Mouse (Mus musculus) G1E (cell line): ENCODE measurements around the gene Abcg4. TPM values are rescaled to one million over a fixed set of nuclear protein-coding genes. Genes with fewer than 3 reads are reported as not detected.

Experiments used
- ATAC-seq: 2 replicates; pipeline ENCODE4 v1.8.0; 2016; ENCODE audit warnings: mild to moderate bottlenecking; ENCODE audit not compliant: insufficient number of reproducible peaks, poor library complexity, low FRiP score, severe bottlenecking; ENCODE audit errors: extremely low read depth
- DNase-seq: peaks from one replicate; pipeline ENCODE4 v3.0.0; 2012; ENCODE audit warnings: low spot score
- H3K27me3 ChIP-seq: 2 replicates; pipeline ENCODE4 v1.6.1; 2012; ENCODE audit warnings: mild to moderate bottlenecking, low read length, inconsistent platforms; ENCODE audit not compliant: insufficient read depth
- H3K36me3 ChIP-seq: replicated peaks from 2 replicates; pipeline ENCODE3; 2012; ENCODE audit warnings: mild to moderate bottlenecking, inconsistent platforms
- H3K4me1 ChIP-seq: 2 replicates; pipeline ENCODE4 v1.6.1; 2012; ENCODE audit warnings: low read depth, low read length, inconsistent platforms, mixed read lengths; ENCODE audit not compliant: insufficient read depth
- H3K4me3 ChIP-seq: 2 replicates; pipeline ENCODE4 v1.5.1; 2012; ENCODE audit warnings: low read depth, mild to moderate bottlenecking, inconsistent platforms, low read length, moderate library complexity, mixed read lengths
- H3K9me3 ChIP-seq: replicated peaks from 2 replicates; pipeline ENCODE4 v1.6.1; 2012; ENCODE audit warnings: inconsistent platforms
- CTCF ChIP-seq: IDR thresholded peaks from 2 replicates; pipeline ENCODE4 v1.5.1; 2012; ENCODE audit warnings: low read depth, low read length, inconsistent platforms, mixed read lengths
- GATA1 ChIP-seq: IDR thresholded peaks from 2 replicates; pipeline ENCODE4 v1.6.1; 2012; ENCODE audit warnings: borderline replicate concordance, low read length, inconsistent platforms, mixed read lengths
- GATA2 ChIP-seq: IDR thresholded peaks from 2 replicates; pipeline ENCODE4 v1.6.1; 2012; ENCODE audit warnings: low read depth, low read length, inconsistent platforms, borderline replicate concordance
- POLR2AphosphoS5 ChIP-seq: IDR thresholded peaks from 2 replicates; pipeline ENCODE4 v1.6.1; 2012; ENCODE audit warnings: low read depth, low read length, inconsistent platforms; ENCODE audit not compliant: insufficient replicate concordance
- TAL1 ChIP-seq: conservative IDR thresholded peaks from 2 replicates; pipeline ENCODE4 v1.6.1; 2012; ENCODE audit warnings: low read depth, low read length, inconsistent platforms, mixed read lengths
- polyA plus RNA-seq: library from polyadenylated mRNA; stranded (reverse); fragments of >175 nt; gene quantifications from 2 replicates; pipeline ENCODE4 v1.2.3, GENCODE M21; 2012
- total RNA-seq, 2 experiments: library from RNA; stranded (forward) in 1 of 2; stranded (reverse) in 1 of 2; fragments of 200-1000 nt in 1 of 2; fragments of >200 nt in 1 of 2; fragmentation: Nextera tagmentation in 1 of 2; gene quantifications; 2 replicates each; pipeline ENCODE4 v1.2.3; 2014 to 2017

Gene Abcg4
- total and polyA plus RNA-seq, 3 experiments = 3.6 to 58.5 (median 20.3) TPM

DNA sequence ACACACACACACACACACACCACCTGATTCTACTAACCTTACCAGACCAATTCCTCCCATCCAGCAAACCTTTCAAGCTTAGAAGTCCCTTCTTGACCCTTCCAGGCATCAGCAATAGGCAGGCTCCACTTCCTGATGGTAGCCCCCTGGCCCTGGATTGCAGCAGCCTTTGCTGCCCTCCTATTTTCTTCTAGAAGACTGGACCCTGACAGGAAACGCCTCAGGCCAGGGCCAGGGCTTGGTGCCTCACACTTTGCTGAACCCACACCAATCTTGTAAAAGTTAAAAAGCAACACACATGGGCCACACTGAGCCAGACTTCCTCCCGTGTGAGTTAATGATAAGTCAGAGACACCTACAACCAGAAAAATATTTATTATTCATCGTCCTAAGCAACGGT, 51.3 kb downstream of the Abcg4 start:
- TF ChIP-seq TAL1 (no peak), CTCF (no peak), GATA1 (no peak), GATA2 (no peak), POLR2AphosphoS5 (no peak)
- ATAC-seq = no peak
- H3K27me3 ChIP-seq = peaks cover 16% of the 10 kb centered on the region

DNA sequence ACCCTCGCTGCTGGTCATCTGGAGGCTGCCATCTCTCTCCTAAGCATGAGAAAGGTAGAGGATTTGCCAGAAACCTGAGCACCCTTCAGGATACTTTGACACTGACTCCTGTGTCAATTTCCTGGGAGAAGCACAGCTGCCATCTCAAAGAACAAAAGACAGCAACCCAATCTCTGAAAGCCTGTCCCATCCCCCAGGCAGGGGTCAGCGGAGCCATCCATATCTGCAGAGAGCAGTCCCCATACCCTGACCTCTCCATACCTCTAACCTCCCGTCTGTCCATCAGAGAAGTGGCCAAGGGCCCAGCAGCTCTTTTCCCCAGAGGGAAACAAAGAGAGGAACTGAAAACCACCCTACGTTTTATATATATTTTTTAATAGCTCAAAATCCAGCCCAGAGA, 51.8 kb downstream of the Abcg4 start:
- Histone ChIP-seq H3K27me3 (peaks cover 14% of the 10 kb centered on the region), H3K9me3 (no peaks in the 10 kb centered on the region), H3K36me3 (peaks cover 5% of the 10 kb centered on the region), H3K4me3 (no peak overlapping the region), H3K4me1 (peaks cover 32% of the 10 kb centered on the region)
- TF ChIP-seq CTCF (no peak), TAL1 (no peak), GATA1 (no peak), GATA2 (no peak), POLR2AphosphoS5 (no peak)
- DNase-seq (no peak), ATAC-seq (no peak)

More for the DNA sequence above, 51.3 kb downstream of the Abcg4 start:
- no peaks in the 10 kb centered on the region for H3K36me3 ChIP-seq
- DNase-seq = no peak
- no peaks in the 10 kb centered on the region for H3K9me3 ChIP-seq
- H3K4me1 ChIP-seq = peaks cover 27% of the 10 kb centered on the region
- no peak overlapping the region for H3K4me3 ChIP-seq

DNA sequence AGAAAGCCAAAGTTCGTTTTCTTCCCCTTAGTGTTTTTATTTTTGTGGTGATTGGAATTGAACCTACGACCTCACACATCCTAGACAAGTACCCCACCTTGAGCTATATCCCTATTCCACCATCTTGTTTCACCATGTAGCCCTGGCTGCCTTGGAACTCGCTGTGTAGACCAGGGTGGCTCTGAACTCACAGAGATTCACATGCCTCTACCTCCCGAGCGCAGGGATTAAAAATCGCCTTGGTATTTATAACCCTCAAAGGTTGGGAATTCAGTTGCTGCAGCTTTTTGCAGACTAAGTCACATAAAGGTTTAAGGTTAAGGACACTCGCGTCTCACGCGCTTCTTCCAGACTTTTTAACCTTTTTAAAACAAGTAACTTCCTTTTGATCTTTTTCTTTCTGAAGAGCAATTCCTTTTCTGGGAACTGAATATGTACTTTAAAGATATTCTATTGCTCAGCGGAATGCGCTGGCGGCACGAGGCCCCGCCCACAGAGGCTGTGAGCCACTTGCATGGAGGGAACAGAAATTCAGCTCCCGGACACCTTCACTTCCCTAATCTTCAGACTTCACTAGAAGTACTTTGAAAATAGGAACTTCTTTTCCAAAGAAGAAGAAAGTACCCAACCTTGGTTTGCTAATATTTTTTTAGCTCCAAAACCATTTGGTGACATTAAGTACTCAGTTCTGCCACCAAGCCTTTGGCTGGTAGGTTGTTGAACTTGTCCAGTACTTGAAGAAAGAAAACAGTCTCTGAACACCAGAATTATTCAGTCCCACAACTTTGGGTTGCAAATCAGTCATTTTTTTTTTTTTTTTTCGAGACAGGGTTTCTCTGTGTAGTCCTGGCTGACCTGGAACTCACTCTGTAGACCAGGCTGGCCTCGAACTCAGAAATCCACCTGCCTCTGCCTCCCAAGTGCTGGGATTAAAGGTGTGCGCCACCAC, 53.7 kb downstream of the Abcg4 start:
- no peaks in the 10 kb centered on the region for H3K9me3 ChIP-seq
- H3K27me3 ChIP-seq = no peaks in the 10 kb centered on the region
- peaks cover 13% of the 10 kb centered on the region for H3K36me3 ChIP-seq
- no peak for TF ChIP-seq CTCF
- no peak for TF ChIP-seq POLR2AphosphoS5
- no peak for TF ChIP-seq TAL1
- no peak for TF ChIP-seq GATA2
- no peak for TF ChIP-seq GATA1
- peaks cover 36% of the 10 kb centered on the region for H3K4me1 ChIP-seq
- peak overlapping the region; percentile 93 for H3K4me3 ChIP-seq
- DNase-seq (peak; percentile 66), ATAC-seq (no peak)

DNA sequence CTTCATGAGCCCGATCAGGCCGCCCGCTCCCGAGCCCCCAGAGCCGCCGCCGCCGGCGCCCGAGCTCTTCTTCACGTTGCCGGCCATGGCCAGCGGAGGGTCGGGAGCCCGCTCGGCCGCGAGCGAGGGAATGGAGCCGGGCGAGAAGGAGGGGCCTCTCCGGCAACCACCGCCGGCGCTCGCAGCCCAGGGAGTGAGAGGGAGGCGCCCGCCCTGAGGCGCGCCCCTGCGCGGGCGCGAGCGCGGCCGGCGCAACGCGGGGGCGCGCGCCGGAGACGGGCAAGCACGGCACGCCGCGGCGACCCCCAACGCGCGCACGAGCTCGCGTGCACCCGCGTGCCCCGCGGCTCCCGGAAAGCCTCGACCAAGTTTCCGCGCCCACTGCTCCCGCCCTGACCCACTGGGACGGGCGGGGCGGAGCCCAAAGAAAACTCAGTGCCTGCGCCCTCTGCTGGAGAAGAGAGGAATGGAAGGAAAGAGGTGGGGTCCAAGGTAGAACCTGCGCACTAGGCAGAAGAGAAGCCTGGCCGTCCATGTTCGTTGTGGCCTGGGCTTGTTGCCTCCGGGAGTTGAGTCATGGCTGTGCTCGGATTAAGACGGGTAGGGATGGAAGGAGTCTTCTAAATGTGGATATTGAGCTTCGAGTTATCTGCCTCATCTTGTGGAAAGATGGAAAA, 54.5 kb downstream of the Abcg4 start, which contains the start of gene Cbl:
Gene Cbl (minus strand): TSS at position 248 of the 677 bp plus-strand sequence.
- TF ChIP-seq GATA2 = no peak
- peak; percentile 76 for TF ChIP-seq CTCF
- Histone ChIP-seq H3K4me1 (peaks cover 41% of the 10 kb centered on the region), H3K9me3 (no peaks in the 10 kb centered on the region), H3K27me3 (no peaks in the 10 kb centered on the region), H3K4me3 (peak within 1 kb of the TSS; percentile 93), H3K36me3 (peaks cover 20% of the 10 kb centered on the region)
- ATAC-seq = peak; percentile 89
- peak; percentile 89 for DNase-seq

DNA sequence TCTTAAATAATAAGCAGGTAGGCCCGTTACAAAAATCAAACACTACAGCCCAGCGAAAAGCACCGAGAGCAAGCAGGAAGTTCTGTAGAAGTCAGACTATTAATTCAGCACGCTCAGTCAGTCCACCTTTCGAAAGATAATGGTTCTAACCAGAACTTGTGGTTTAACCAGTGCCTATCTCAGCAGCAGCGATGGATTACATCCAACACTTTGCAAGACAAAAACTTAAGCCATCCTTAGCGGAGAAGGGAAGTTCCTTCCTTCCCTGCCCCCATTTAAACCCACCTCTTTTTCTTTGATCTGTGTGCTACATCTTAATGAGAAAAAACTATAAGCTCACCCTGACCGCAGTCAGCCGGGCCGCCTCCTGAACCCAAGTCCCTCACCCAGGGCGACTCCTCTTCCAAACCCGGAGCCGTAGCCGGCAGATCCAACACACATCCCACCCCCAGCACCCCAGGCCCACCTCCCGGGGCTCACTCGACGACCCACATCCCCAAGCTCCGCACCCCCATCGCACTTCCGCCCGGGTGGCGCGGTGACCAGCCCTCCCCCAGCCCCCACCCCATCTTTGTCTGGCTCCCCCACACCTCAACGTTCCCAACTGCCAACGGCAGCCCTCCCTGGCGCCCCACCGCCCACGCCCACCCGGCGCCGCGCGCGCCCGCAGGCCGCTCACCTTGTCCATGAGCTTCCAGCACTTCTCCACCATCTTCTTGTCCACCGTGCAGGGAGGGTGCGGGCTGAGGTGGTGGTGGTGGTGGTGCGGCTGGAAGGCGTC, 55.2 kb downstream of the Abcg4 start:
- no peaks in the 10 kb centered on the region for H3K27me3 ChIP-seq
- peaks cover 43% of the 10 kb centered on the region for H3K4me1 ChIP-seq
- H3K36me3 ChIP-seq = peaks cover 26% of the 10 kb centered on the region
- H3K9me3 ChIP-seq = no peaks in the 10 kb centered on the region
- DNase-seq = peak; percentile 67
- peak overlapping the region; percentile 93 for H3K4me3 ChIP-seq
- ATAC-seq = peak; percentile 29; the same call in 1 of the 2 replicates
- TF ChIP-seq GATA2 (no peak), CTCF (no peak), GATA1 (no peak), TAL1 (no peak), POLR2AphosphoS5 (no peak)

DNA sequence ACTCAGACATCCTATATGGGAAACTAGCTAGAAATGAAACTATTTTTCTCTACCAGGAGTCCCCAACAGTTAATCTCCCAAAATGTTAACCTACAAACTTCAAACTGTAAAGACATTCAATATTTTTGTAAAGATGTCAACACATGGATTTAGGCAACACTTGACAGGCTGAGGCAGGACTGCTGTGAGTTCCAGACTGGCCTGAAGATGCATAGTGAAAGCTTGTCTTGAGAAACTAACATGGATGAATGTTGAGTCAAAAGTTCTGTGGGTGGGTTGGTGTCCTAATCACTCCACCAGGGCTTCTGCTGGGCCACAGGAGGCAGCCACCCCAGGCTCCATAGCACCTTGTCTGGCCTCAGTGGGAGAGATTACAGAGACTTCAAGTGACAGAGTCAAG, 56.8 kb downstream of the Abcg4 start:
- H3K4me1 ChIP-seq = peaks cover 48% of the 10 kb centered on the region

More for the DNA sequence above, 56.8 kb downstream of the Abcg4 start:
- Histone ChIP-seq H3K9me3 (no peaks in the 10 kb centered on the region), H3K4me3 (peak overlapping the region; percentile 93), H3K36me3 (peaks cover 39% of the 10 kb centered on the region), H3K27me3 (no peaks in the 10 kb centered on the region)
- ATAC-seq (no peak), DNase-seq (no peak)
- no peak for TF ChIP-seq CTCF
- TF ChIP-seq TAL1 = no peak
- TF ChIP-seq GATA2 = no peak
- no peak for TF ChIP-seq GATA1
- TF ChIP-seq POLR2AphosphoS5 = no peak
